Mouse (Mus musculus) left cerebral cortex, postnatal 14 days (tissue): ENCODE data around the gene Irgc1. TPM values are rescaled to one million over a fixed set of nuclear protein-coding genes. Genes with fewer than 3 reads are reported as not detected.

Source experiments
- DNase-seq, 2 experiments: peaks; one replicate each; pipeline ENCODE4 v3.0.0; 2021 to 2022; ENCODE audit warnings: low spot score in 2 of 2, mixed read lengths in 1 of 2
- intact Hi-C: fragments of 180-260 bp; cut with DNase I; formaldehyde crosslinking; loops from one replicate; pipeline ENCODE4 v1.15.1; 2025
- total RNA-seq, 2 experiments: library from RNA; stranded (reverse); gene quantifications; 2 replicates each; pipeline ENCODE4 v1.2.3; 2021

Gene Irgc1
- total RNA-seq, 2 experiments from 2014 or later, result 0.19 TPM; not detected in 1

DNA sequence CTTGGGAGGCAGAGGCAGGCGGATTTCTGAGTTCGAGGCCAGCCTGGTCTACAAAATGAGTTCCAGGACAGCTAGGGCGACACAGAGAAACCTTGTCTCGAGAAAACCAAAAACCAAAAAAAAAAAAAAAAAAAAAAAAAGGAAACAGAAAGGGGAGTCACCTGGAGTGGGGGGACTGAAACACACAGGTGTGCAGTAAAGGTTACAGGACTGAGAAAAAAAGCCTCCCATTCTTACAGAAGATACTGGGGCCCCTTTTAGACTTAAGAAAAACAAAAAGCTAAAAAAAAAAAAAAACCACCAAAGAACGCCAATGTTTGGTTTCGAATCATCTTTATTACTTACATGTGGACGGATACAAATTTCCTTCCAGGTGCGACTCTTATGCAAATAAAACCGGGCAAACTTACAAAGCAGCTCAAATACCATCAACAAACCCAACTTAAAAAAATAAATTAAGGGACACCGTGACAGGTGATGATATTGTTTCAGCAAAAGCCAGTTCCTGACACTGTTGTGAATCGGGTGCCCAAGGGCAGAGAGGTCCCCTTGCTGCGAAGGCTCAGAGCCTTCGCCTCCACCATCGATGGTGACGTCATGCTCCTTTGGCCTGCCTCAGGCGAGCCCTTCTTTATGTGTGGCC, 69.2 kb downstream of the Irgc1 start:
- intact Hi-C loops, result no loop called here
- no peak for DNase-seq

Other genes with a start within 250 kb of the Irgc1 start
- 10 to 100 TPM in 1 of 2 experiments, 1 to 10 TPM in 1; 8.7 to 12.2 TPM for gene Zfp111, start 240.9 kb downstream of the Irgc1 start, total RNA-seq
- 1 to 10 TPM; 6.3 to 7.0 TPM for gene Zfp109, start 214.7 kb downstream of the Irgc1 start, total RNA-seq
- gene Zfp108, start 197.5 kb downstream of the Irgc1 start, total RNA-seq, result 1 to 10 TPM; 6.1 to 7.5 TPM
- gene Zfp93, start 181.9 kb downstream of the Irgc1 start, total RNA-seq, result 10 to 100 TPM; 12.3 to 13.2 TPM
- 10 to 100 TPM; 17.8 to 22.0 TPM for gene Zfp61, start 151.1 kb downstream of the Irgc1 start, total RNA-seq
- gene Zfp94, start 135.6 kb downstream of the Irgc1 start, total RNA-seq, result 10 to 100 TPM; 16.1 to 16.3 TPM
- not detected for gene Tescl, start 118.4 kb downstream of the Irgc1 start, total RNA-seq
- gene Lypd5, start 103.1 kb downstream of the Irgc1 start, total RNA-seq, result not detected
- under 1 TPM; 0.32 to 0.40 TPM for gene Kcnn4, start 82.0 kb downstream of the Irgc1 start, total RNA-seq
- gene Smg9, start 52.7 kb downstream of the Irgc1 start, total RNA-seq, result 10 to 100 TPM; 35.5 to 39.7 TPM
- 1 to 10 TPM in 1 of 2 experiments, under 1 TPM in 1; 0.30 to 1.3 TPM for gene Plaur, start 10.2 kb upstream of the Irgc1 start, total RNA-seq
- gene Cadm4, start 29.7 kb upstream of the Irgc1 start, total RNA-seq, result 100 to 1,000 TPM; 282 to 289 TPM
- 10 to 100 TPM; 53.7 to 53.8 TPM for gene Zfp428, start 54.7 kb upstream of the Irgc1 start, total RNA-seq
- gene AC161166.1, start 60.2 kb upstream of the Irgc1 start, total RNA-seq, result not detected
- 10 to 100 TPM; 97.0 to 97.6 TPM for gene Irgq, start 78.4 kb upstream of the Irgc1 start, total RNA-seq
- not detected for gene Pinlyp, start 93.8 kb upstream of the Irgc1 start, total RNA-seq
- gene Xrcc1, start 94.0 kb upstream of the Irgc1 start, total RNA-seq, result 10 to 100 TPM; 34.7 to 37.8 TPM
- 10 to 100 TPM in 1 of 2 experiments, 1 to 10 TPM in 1; 9.3 to 11.3 TPM for gene Ethe1, start 135.2 kb upstream of the Irgc1 start, total RNA-seq
- gene Zfp575, start 135.3 kb upstream of the Irgc1 start, total RNA-seq, result 1 to 10 TPM; 6.9 to 7.2 TPM
- under 1 TPM in 1 of 2 experiments, not detected in 1; 0.42 TPM for gene Phldb3, start 158.5 kb upstream of the Irgc1 start, total RNA-seq
- under 1 TPM; 0.48 to 0.53 TPM for gene Lypd3, start 184.3 kb upstream of the Irgc1 start, total RNA-seq
- gene Tex101, start 224.4 kb upstream of the Irgc1 start, total RNA-seq, result not detected